24 mouse cellular contexts compared by ENCODE assay signal in genomic region chr1:127573186-127573585, GRCm38 (mm10).
A peak's percentile ranks its signal among the peaks of the same experiment; 100 is the strongest.
DNase-seq lines count a peak whose midpoint lies in the region; ATAC-seq and TF ChIP-seq lines count a peak whose summit lies in the region.
"Had no signal": no experiment of that assay in that cellular context is flagged by ENCODE, and none has a peak within 500 bp of the region (broad histone marks: within the 10 kb centered on the region; RNA-seq: fewer than 3 reads in every experiment).

No protein-coding gene starts in this region.

- peaks cover 6% of the 10 kb centered on the region; the same call in 1 of the 2 replicates for H3K9me3 ChIP-seq in forebrain, embryonic 10.5 days
- H3K9me3 ChIP-seq in forebrain, postnatal 0 days (ENCODE audit: low read length) = no peaks in the 10 kb centered on the region
- H3K9me3 ChIP-seq in neural tube, embryonic 15.5 days (replicated peaks) = no peaks in the 10 kb centered on the region
- H3K9me3 ChIP-seq: embryonic facial prominence, embryonic 10.5 days; embryonic facial prominence, embryonic 12.5 days; forebrain, embryonic 12.5 days had no signal

- TF ChIP-seq CTCF in forebrain, postnatal 0 days (IDR thresholded peaks at IDR 0.05; ENCODE audit: low read depth) = no peak

- DNase-seq in forebrain, embryonic 10.5 days (ENCODE audit: extremely low spot score, low spot score) = no peak
- DNase-seq in forebrain, postnatal 0 days = no peak
- DNase-seq in neural tube, embryonic 10.5 days (ENCODE audit: extremely low spot score, low spot score) = no peak
- no peak for DNase-seq in gastrocnemius, adult 8-10 months (ENCODE audit: low spot score in 2 of 2)
- DNase-seq: adrenal gland, adult 8-10 months; adrenal gland, postnatal 14 days; adrenal gland, postnatal 36 days; B cell, adult 2 months; cerebellum, adult 11-12 months; cerebellum, adult 2 months; cerebellum, adult 9-10 months; cerebellum, postnatal 10 days; cerebellum, postnatal 25 days had no signal

- no peak overlapping the region for H3K9ac ChIP-seq in forebrain, postnatal 0 days
- H3K9ac ChIP-seq in neural tube, embryonic 15.5 days (replicated peaks) = no peak overlapping the region
- H3K9ac ChIP-seq: embryonic facial prominence, embryonic 12.5 days; forebrain, embryonic 12.5 days had no signal

- WGBS in forebrain, embryonic 10.5 days = 61% methylated on average over 3 of the region's 3 CpGs
- WGBS in forebrain, postnatal 0 days = 55% methylated on average over 3 of the region's 3 CpGs
- WGBS in neural tube, embryonic 15.5 days = 66% methylated on average over 3 of the region's 3 CpGs

- H3K4me3 ChIP-seq in forebrain, embryonic 10.5 days = no peak overlapping the region
- H3K4me3 ChIP-seq in forebrain, postnatal 0 days (ENCODE audit: low read depth, low read length) = no peak overlapping the region
- H3K4me3 ChIP-seq in neural tube, embryonic 15.5 days (replicated peaks) = no peak overlapping the region
- H3K4me3 ChIP-seq: embryonic facial prominence, embryonic 10.5 days; embryonic facial prominence, embryonic 12.5 days; forebrain, embryonic 12.5 days had no signal

- H3K4me2 ChIP-seq in forebrain, postnatal 0 days (ENCODE audit: low read depth) = no peak overlapping the region
- no peak overlapping the region for H3K4me2 ChIP-seq in neural tube, embryonic 15.5 days
- H3K4me2 ChIP-seq: embryonic facial prominence, embryonic 12.5 days; forebrain, embryonic 12.5 days had no signal

- H3K4me1 ChIP-seq in forebrain, embryonic 10.5 days = peaks cover 62% of the 10 kb centered on the region
- H3K4me1 ChIP-seq in forebrain, postnatal 0 days (ENCODE audit: insufficient read depth) = 0 out of 2 replicates have a peak, but pooled peaks cover 3% of the 10 kb centered on the region
- peaks cover 29% of the 10 kb centered on the region for H3K4me1 ChIP-seq in neural tube, embryonic 15.5 days

- ATAC-seq in forebrain, postnatal 0 days = no peak
- no peak for ATAC-seq in neural tube, embryonic 15.5 days (ENCODE audit: low FRiP score)
- ATAC-seq: activated CD4-positive, CD25-positive, alpha-beta regulatory T cell, adult 4 months; CD4-positive, CD25-positive, alpha-beta regulatory T cell, adult 4 months; forebrain, embryonic 14.5 days; forebrain, embryonic 16.5 days; Patski had no signal

- H3K27ac ChIP-seq in forebrain, embryonic 10.5 days = peak overlapping the region; percentile 51
- no peak overlapping the region for H3K27ac ChIP-seq in forebrain, postnatal 0 days (ENCODE audit: low read depth, low read length)
- H3K27ac ChIP-seq in neural tube, embryonic 15.5 days (replicated peaks) = 0 out of 2 replicates have a peak overlapping the region, but pooled peaks have one; percentile 3
- H3K27ac ChIP-seq: embryonic facial prominence, embryonic 10.5 days; embryonic facial prominence, embryonic 12.5 days; forebrain, embryonic 12.5 days had no signal

- H3K27me3 ChIP-seq in forebrain, embryonic 10.5 days (ENCODE audit: poor library complexity, severe bottlenecking) = no peaks in the 10 kb centered on the region
- H3K27me3 ChIP-seq in forebrain, postnatal 0 days (ENCODE audit: insufficient read depth, low read length) = no peaks in the 10 kb centered on the region
- no peaks in the 10 kb centered on the region; the same call in 1 of the 2 replicates for H3K27me3 ChIP-seq in neural tube, embryonic 15.5 days (replicated peaks)
- H3K27me3 ChIP-seq: CH12.LX; embryonic facial prominence, embryonic 12.5 days; Patski had no signal

- H3K36me3 ChIP-seq in forebrain, embryonic 10.5 days (replicated peaks) = no peaks in the 10 kb centered on the region
- H3K36me3 ChIP-seq in forebrain, postnatal 0 days (ENCODE audit: insufficient read depth) = no peaks in the 10 kb centered on the region
- no peaks in the 10 kb centered on the region for H3K36me3 ChIP-seq in neural tube, embryonic 15.5 days
- H3K36me3 ChIP-seq: embryonic facial prominence, embryonic 10.5 days; embryonic facial prominence, embryonic 12.5 days; forebrain, embryonic 12.5 days; G1E had no signal
